ENCODE assay signal across 8 mouse cellular contexts in genomic region chr17:47009016-47009415, GRCm38 (mm10). TPM values are rescaled to one million over a fixed set of nuclear protein-coding genes. Genes with fewer than 3 reads are reported as not detected.
A peak's percentile ranks its signal among the peaks of the same experiment; 100 is the strongest.
DNase-seq lines count a peak whose midpoint lies in the region; ATAC-seq and TF ChIP-seq lines count a peak whose summit lies in the region.

No protein-coding gene starts in this region.

- peaks cover 17% of the 10 kb centered on the region; the same call in 1 of the 2 replicates for H3K4me1 ChIP-seq in brown adipose tissue, adult 24 weeks (ENCODE audit: control insufficient read depth, insufficient read depth, insufficient read length, low read length)
- peaks cover 9 to 30% of the 10 kb centered on the region in 2 experiments for H3K4me1 ChIP-seq in heart, embryonic 14.5 days (ENCODE audit: control insufficient read depth in 2 of 2, insufficient read depth in 2 of 2, low read length in 2 of 2)

- DNase-seq in left cerebral cortex, adult 2 months (ENCODE audit: extremely low spot score in 1 of 2, low spot score in 2 of 2): no peak
- DNase-seq in left cerebral cortex, adult 8-10 months (ENCODE audit: low spot score in 2 of 2): no peak
- peak; percentile 27 for DNase-seq in lung, postnatal 36 days
- DNase-seq in urinary bladder, postnatal 25 days (ENCODE audit: low spot score): no peak
- no peak for DNase-seq in layer of hippocampus, postnatal 14 days (ENCODE audit: low spot score in 2 of 2)
- DNase-seq in adrenal gland, adult 18-20 months (ENCODE audit: low spot score in 2 of 2): no peak

- intact Hi-C loops in left cerebral cortex, adult 2 months (cut with DNase I): no loop called here

- H3K27ac ChIP-seq in left cerebral cortex, adult 2 months: peak overlapping the region; percentile 99
- peak overlapping the region; percentile 85 for H3K27ac ChIP-seq in brown adipose tissue, adult 24 weeks (replicated peaks; ENCODE audit: low read depth, low read length)
- peak overlapping the region; percentile 96 to 98; a peak in 3 of 4 replicates for H3K27ac ChIP-seq in heart, embryonic 14.5 days (replicated peaks in 1 of 2; ENCODE audit: control insufficient read depth in 1 of 2, insufficient read depth in 1 of 2, low read depth in 2 of 2, low read length in 2 of 2)

- ATAC-seq in heart, embryonic 14.5 days (ENCODE audit: insufficient number of reproducible peaks, insufficient read depth, low FRiP score, low read depth): no peak

- H3K4me3 ChIP-seq in left cerebral cortex, adult 2 months: peak overlapping the region; percentile 75
- H3K4me3 ChIP-seq in brown adipose tissue, adult 24 weeks (ENCODE audit: insufficient read depth, low read depth, low read length): peak overlapping the region; percentile 86
- H3K4me3 ChIP-seq in heart, embryonic 14.5 days (ENCODE audit: control insufficient read depth in 1 of 2, insufficient read depth in 1 of 2, low read depth in 1 of 2, low read length in 2 of 2): peak overlapping the region; percentile 80 to 95; a peak in 3 of 4 replicates

- TF ChIP-seq CTCF in left cerebral cortex, adult 2 months (IDR thresholded peaks at IDR 0.05): no peak

- H3K27me3 ChIP-seq in heart, embryonic 14.5 days (ENCODE audit: control insufficient read depth, insufficient read depth, low read length): no peaks in the 10 kb centered on the region

- H3K9me3 ChIP-seq in heart, embryonic 14.5 days (ENCODE audit: control insufficient read depth, low read length): no peaks in the 10 kb centered on the region

- peak overlapping the region; percentile 90 for H3K9ac ChIP-seq in heart, embryonic 14.5 days (ENCODE audit: low read length)

- 6% methylated on average over 6 of the region's 6 CpGs for WGBS in heart, embryonic 14.5 days

- H3K36me3 ChIP-seq in heart, embryonic 14.5 days (ENCODE audit: control insufficient read depth, insufficient read depth, low read length): peaks cover 17% of the 10 kb centered on the region

- H3K4me2 ChIP-seq in heart, embryonic 14.5 days (ENCODE audit: low read length): peak overlapping the region; percentile 86

RNA-seq across cellular contexts. Expression of gene Ubr2, which starts 1.3 kb away (rescaled TPM):
- 10 to 100 TPM; 57.1 to 57.6 TPM for total RNA-seq in left cerebral cortex, adult 2 months (2021)
- total RNA-seq in left cerebral cortex, adult 8-10 months (2022): 10 to 100 TPM; 52.1 to 58.3 (median 57.0) TPM
- polyA plus RNA-seq in brown adipose tissue, adult 24 weeks (2012; ENCODE audit: insufficient read depth, insufficient read length, missing spikeins): 17.1 and 17.2 TPM in 2 replicates
- polyA plus RNA-seq in heart, embryonic 14.5 days (2014; fragmentation: Nextera tagmentation; extraction: Ambion mirVana): 21.6 and 26.2 TPM in 2 replicates
- 10 to 100 TPM; 52.3 to 52.4 TPM for total RNA-seq in layer of hippocampus, postnatal 14 days (2021)
- total RNA-seq in adrenal gland, adult 18-20 months (2021): 10 to 100 TPM; 62.1 to 87.8 TPM
